Mouse (Mus musculus) small intestine, adult 10 weeks (tissue): ENCODE measurements around the gene Lbhd1. TPM values are rescaled to one million over a fixed set of nuclear protein-coding genes. Genes with fewer than 3 reads are reported as not detected.

Source experiments
- polyA plus RNA-seq: library from polyadenylated mRNA; stranded (reverse); fragments of 350-450 nt; fragmentation: Illumina TruSeq; extraction: RNeasy Lipid Tissue Mini Kit (QIAGEN cat#74804); gene quantifications from one replicate; pipeline ENCODE4 v1.2.3, GENCODE M21; 2014; ENCODE audit warnings: low replicate concordance

Lbhd1 gene
- polyA plus RNA-seq, result 49.2 TPM

GRCm38 (mm10) chr19:8883616-8884015 is at the start of gene Lbhd1, which contains the start of gene Gm49403:
TSS of gene Lbhd1 (plus strand) at chr19:8883732.
TSS of gene Gm49403 (plus strand) at chr19:8883930.

GRCm38 (mm10) chr19:8837251-8837791 is 46.2 kb upstream of the Lbhd1 start, which contains the start of gene Bscl2:
TSS of gene Bscl2 (plus strand) at chr19:8837467.

GRCm38 (mm10) chr19:8839103-8839907 is 44.2 kb upstream of the Lbhd1 start, which contains the start of gene Gng3:
TSS of gene Gng3 (minus strand) at chr19:8839194.

GRCm38 (mm10) chr19:8850402-8850901 is 33.1 kb upstream of the Lbhd1 start, which contains the start of gene Lrrn4cl:
TSS of gene Lrrn4cl (plus strand) at chr19:8850768.

GRCm38 (mm10) chr19:8871267-8872186 is 12.0 kb upstream of the Lbhd1 start, which contains the start of gene Ubxn1:
TSS of gene Ubxn1 (plus strand) at chr19:8871496.

GRCm38 (mm10) chr19:8880311-8881033 is 3.1 kb upstream of the Lbhd1 start, which contains the start of gene Uqcc3:
TSS of gene Uqcc3 (minus strand) at chr19:8880923.

GRCm38 (mm10) chr19:8888511-8889385 is 5.2 kb downstream of the Lbhd1 start, which contains the start of the genes 1810009A15Rik and Gm49416:
TSS of gene 1810009A15Rik (plus strand) at chr19:8888853.
TSS of gene Gm49416 (plus strand) at chr19:8888926.

GRCm38 (mm10) chr19:8892829-8893766 is 9.6 kb downstream of the Lbhd1 start, which contains the start of gene Ints5:
TSS of gene Ints5 (plus strand) at chr19:8893005.

GRCm38 (mm10) chr19:8897865-8898495 is 14.4 kb downstream of the Lbhd1 start, which contains the start of gene Ganab:
TSS of gene Ganab (plus strand) at chr19:8898071.

GRCm38 (mm10) chr19:8920073-8920736 is 36.7 kb downstream of the Lbhd1 start, which contains the start of gene B3gat3:
TSS of gene B3gat3 (plus strand) at chr19:8920374.

GRCm38 (mm10) chr19:8929224-8930088 is 45.9 kb downstream of the Lbhd1 start, which contains the start of the genes Rom1 and Eml3:
TSS of gene Rom1 (minus strand) at chr19:8929356.
TSS of gene Eml3 (plus strand) at chr19:8929552.

GRCm38 (mm10) chr19:8941515-8942217 is 58.1 kb downstream of the Lbhd1 start, which contains the start of gene Mta2:
TSS of gene Mta2 (plus strand) at chr19:8941875.

